Mouse (Mus musculus) spleen, postnatal 4 days (tissue): ENCODE results near the gene Zfp691.
A peak's percentile ranks its signal among the peaks of the same experiment; 100 is the strongest.

Source experiments
- DNase-seq, 2 experiments: peaks; one replicate each; pipeline ENCODE4 v3.0.0; 2022; ENCODE audit warnings: low spot score in 2 of 2

The Zfp691 gene

DNA sequence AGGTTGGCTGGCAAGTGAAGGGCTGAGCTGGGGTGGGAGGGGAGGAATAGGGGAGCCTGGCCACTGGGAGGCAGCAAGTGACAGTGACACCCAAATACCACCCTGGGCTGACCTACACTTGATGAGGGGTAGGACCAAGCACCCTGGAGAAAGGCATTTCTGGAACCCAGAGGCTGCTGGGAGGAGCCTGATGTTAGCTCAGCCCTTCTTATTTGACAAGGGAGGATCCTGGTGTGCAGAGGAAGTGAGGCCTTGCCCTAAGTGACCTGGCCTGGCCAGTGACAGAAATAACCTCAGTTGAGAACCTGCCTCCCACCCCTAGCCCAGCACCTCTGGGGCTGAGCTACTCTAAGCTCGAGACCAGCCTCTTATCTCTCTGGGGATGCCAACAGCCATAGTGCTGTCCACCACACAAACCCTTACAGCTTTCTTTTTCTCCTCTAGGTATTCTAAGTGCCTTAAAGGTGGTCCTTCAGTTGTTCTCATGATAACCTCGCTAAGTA lies 49.2 kb downstream of the Zfp691 start:
- DNase-seq: no peak

DNA sequence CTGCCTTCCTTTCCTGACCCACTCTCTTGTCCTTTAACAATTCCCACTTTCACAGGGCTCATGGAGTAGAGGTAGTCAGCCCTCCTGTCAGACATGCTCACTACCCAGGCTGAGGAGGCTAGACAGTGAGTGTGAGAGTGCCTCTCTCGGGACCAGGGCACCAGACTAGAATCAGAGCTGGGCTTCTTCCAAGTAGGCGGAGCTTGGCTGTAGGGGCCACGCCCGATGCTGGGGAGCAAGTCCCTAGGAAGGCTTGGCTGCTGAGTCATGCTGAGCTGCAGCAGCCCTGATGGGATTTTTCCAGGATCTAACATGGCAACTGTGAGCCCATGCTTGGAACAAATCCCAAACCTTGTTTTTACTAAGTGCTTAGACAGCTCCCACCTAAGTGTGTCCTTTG lies 52.7 kb downstream of the Zfp691 start:
- peak in 1 of 2 experiments; percentile 47 for DNase-seq

DNA sequence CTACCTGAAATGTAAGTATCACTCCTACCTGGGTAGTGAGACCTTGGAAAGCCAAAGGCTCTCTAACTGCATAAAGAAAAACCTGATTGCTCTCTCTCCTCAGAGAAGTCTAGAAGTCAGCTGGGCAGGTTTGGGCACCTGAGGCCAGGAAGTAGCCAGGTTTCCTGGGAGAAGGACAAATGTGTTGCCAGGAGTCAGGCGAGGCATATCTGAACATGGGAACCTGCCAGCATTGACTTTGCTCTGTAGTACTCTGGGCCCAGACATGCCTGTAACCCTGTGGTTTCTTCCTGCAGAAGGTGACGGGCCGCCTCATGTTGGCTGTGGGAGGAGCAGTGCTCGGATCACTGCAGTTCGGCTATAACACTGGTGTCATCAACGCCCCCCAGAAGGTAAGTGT lies 53.9 kb downstream of the Zfp691 start:
- no peak for DNase-seq
